Mouse (Mus musculus): ENCODE data around the gene Ckap5.
"Not testable (repeated sequence)": the region's sequence is repeated elsewhere in the genome, so short reads cannot be mapped to it uniquely, and the experiment has no call there.

Gene Ckap5

DNA sequence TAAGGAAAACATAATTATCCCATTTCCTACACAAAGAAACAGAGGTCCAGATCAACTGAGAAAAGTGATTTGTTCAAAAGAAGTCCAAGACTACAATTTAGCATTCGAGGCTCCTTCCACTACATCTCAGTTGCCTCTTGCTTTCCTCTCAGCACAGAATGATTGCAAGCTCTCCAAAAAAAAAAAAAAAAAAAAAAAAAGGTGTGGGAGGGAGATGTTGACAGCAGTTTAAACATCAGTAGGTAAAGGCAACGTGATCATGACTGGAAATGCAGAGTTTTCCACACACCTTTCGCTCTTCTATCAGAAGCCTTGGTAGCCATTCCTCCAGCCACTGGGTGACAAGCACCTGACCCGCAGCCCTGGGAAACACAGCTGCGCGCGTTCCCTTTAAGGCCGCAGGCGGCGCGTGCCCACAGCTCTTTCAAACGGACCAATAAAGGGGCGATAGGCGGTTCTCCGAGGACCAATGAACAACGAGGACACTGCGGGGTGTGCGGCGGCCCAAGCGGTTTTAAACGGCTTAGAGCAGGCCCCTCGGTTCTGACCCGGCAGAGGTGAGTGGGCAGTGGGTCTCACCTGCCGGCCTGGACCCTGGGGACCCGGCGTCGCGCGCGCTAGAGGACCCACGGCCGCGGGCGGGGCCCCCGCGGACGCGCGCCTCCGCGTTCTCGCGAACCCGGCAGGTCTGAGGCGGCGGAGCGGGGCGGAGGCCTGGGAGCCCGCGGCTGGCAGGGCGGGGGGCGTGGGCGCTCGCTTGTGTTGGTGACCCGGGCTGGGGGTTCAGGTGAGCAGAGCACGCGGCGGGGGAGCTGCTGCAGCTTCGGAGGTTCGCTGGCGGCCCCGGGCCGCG, at the start of gene Ckap5:
Gene Ckap5 (plus strand): TSS at position 469 of the 853 bp plus-strand sequence.
- DNase-seq (ENCODE audit: extremely low spot score), result peak; percentile 95

GRCm38 (mm10) chr2:91476841-91477240, 49.7 kb upstream of the Ckap5 start:
- DNase-seq (ENCODE audit: extremely low spot score), result no peak

- no peak for DNase-seq (ENCODE audit: extremely low spot score)
These were observed 46.2 kb upstream of the Ckap5 start for GRCm38 (mm10) chr2:91480399-91480801.

- DNase-seq (ENCODE audit: extremely low spot score), result peak; percentile 57
These were observed 45.6 kb upstream of the Ckap5 start for GRCm38 (mm10) chr2:91480805-91481514.

DNA sequence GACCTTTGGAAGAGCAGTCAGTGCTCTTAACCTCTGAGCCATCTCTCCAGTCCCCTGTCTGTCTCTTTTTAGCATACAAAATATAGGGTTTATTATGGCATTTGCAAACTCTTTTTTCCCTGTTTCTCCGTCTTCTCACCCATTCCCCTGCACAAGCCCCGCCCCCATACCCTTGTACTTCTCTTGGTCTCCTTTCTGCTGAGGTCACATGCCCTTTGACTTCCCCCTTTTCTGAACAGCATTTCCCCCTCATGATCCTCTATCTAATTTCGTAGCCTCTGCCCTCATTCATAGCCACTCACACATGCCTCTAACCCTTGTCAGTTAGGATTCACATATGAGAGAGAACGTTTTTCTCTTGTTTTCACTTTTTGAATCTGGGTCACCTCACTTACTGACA, 41.9 kb upstream of the Ckap5 start:
- no peak for DNase-seq (ENCODE audit: extremely low spot score)

GRCm38 (mm10) chr2:91485256-91485655, 41.3 kb upstream of the Ckap5 start:
- no peak for DNase-seq (ENCODE audit: extremely low spot score)

DNA sequence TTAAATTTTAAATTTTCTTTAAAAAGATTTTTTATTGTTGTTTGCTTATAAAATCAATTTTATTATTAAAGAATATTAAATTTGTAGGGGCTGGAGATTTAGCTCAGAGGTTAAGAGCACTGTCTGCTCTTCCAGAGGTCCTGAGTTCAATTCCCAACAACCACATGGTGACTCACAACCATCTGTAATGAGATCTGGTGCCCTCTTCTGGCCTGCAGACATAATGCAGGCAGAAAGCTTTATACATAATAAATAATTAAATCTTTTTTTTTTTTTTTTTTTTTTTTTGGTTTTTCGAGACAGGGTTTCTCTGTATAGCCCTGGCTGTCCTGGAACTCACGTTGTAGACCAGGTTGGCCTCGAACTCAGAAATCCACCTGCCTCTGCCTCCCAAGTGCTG, 39.3 kb upstream of the Ckap5 start:
- not testable (repeated sequence) for DNase-seq (ENCODE audit: extremely low spot score)

DNA sequence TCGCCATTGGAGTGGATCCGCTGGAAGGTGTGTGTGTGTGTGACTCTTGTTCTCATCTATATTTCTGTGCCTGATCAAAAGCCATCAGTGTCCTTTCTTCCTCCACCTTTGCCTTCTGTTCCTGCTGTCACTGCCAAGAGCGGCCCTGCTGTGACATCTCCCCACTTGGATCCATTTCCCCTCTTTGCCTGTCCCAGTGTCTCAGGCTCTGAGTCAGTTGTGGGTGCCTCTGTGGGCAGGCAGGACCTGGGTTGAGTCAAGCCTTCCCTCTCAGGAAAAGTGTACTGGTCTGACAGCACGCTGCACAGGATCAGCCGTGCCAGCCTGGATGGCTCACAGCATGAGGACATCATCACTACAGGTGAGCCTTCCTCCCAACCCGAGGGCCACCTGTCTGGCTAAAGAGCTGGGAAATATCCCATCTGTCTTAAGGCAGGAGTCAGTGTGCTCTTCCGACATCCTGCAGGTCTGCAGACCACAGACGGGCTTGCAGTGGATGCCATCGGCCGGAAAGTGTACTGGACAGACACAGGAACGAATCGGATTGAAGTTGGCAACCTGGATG, 34.4 kb upstream of the Ckap5 start:
- no peak for DNase-seq (ENCODE audit: extremely low spot score)

- DNase-seq (ENCODE audit: extremely low spot score), result no peak
These were observed 32.6 kb upstream of the Ckap5 start for GRCm38 (mm10) chr2:91493981-91494380.

DNA sequence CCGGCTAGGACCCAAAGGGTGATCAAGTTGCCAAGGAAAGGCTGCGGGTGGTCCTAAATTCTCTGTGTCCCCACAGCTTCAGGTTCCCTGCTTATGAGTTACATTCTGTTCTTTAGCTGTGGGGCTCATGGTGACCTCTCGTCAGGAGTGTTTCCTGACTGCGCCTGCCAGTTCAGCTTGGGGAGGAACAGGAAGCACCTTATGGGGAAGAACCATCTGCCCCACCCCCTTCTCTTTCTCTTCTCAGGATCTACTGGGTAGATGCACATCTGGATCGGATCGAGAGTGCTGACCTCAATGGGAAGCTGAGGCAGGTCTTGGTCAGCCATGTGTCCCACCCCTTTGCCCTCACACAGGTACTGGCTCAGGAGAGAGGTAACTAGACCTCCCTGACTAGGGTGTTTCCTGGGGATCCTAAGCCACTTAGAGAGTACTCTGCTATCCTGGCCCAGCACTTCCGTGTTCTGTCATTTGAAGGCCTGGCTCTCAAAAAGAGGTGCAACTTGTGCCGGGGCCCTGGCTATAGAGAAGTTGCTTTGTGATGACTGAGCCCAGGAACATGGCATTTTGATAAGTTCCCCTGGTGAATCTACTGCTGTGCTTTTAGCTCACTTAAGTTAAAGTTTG, 28.4 kb upstream of the Ckap5 start:
- no peak for DNase-seq (ENCODE audit: extremely low spot score)

DNA sequence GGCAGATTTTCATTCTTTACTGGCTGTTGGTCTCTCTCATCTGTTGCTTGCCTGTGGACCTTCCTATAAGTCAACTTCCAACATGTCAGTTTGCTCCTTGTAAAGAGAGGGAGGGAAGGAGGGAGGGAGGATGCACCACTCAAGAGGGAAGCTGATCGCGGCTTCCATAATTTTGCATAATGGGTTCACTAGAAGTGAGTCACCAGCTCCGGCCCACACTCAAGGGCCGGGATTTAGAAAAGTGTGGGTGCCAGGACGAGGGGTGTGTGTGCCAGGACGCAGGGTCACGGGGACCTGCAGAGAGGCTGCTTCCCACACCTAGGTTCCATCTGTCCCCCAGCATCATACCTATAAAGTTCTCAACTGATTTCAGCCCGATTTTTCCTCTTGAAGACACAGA, 18.5 kb upstream of the Ckap5 start:
- DNase-seq (ENCODE audit: extremely low spot score), result no peak

- DNase-seq (ENCODE audit: extremely low spot score), result peak; percentile 20
These were observed 9.4 kb upstream of the Ckap5 start for GRCm38 (mm10) chr2:91517186-91517585.

DNA sequence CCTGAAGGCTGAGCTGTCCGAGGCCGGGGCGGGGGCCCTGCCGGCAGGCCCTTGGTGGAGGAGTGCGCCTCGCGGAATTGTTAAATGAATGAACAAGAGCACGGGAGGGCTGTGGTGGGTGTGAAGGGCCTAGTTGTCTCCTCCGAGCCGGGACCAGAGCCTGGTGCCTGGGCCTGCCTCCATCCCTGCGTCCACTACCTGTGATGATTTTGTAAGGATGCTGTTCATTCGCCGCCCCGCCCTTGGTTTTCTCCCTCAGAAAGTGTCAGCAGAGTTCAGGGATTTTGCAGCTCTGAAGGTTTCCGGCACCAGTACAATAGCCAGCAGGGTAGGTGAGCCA, 555 bp downstream of the Ckap5 start:
- no peak for DNase-seq (ENCODE audit: extremely low spot score)

DNA sequence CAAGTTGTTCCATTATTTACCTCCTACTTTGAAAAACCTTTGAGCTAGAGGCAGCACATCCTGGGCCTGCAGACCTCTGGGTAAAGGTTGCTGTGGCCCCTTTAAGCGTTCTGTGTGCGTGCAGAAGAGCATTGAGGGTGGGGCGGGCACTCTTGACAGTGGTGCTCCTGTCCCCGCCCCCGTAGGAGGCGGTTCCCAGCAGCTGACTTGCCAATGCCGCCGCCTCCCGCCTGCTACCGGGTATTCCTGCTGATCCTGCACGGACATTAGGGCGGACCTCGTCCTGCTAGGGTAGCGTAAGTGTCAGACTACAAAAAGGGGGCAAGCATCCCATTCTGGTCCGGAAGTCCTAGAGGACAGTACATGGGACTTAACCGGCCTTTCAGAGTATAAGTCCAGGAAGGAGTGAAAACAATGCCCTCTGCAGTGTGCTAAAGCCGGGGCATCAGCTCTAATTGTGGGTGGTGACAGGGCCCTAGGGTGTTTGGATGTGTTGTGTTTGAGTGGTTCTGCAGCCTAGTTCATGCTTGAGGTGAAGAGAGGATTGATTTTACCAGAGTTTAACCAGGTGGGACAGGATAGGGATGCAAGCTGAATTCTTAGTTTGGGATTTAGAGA, 11.1 kb downstream of the Ckap5 start:
- DNase-seq (ENCODE audit: extremely low spot score), result peak; percentile 80

- no peak for DNase-seq (ENCODE audit: extremely low spot score)
These were observed 41.6 kb downstream of the Ckap5 start for GRCm38 (mm10) chr2:91568125-91568524.

DNA sequence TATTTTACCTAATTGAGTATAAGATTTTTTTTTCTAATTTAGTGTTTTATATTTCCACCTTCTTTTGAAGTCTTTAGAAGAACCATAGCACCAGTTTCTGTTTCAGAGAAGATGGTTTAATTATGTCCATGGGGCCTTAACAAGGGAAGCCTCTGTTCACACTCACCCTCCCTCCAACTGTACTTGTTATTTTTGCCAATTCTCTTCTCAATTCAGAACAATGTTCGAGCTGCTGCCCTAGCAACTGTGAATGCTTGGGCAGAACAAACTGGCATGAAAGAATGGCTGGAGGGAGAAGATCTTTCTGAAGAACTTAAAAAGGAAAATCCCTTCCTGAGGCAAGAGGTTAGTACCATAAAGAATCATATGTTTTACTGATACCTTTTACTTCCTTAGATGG, 54.3 kb downstream of the Ckap5 start:
- DNase-seq (ENCODE audit: extremely low spot score), result no peak

GRCm38 (mm10) chr2:91586242-91586641, 59.7 kb downstream of the Ckap5 start:
- no peak for DNase-seq (ENCODE audit: extremely low spot score)

DNA sequence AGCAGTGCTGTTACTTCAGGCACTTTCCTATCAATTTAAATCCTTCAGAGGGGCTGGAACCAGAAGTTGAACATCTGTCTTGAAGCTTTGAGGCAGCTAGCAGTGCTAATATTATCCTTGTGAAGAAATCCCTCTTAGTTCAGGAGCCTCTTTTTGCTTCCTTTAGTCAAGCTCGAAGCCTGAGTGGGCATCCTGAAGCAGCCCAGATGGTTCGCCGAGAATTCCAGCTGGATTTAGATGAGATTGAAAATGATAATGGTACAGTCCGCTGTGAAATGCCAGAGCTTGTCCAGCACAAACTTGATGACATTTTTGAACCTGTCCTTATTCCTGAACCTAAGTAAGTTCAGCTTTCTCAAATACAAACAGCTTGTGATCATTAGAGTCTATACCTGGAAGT, 73.9 kb downstream of the Ckap5 start:
- DNase-seq (ENCODE audit: extremely low spot score), result no peak

- DNase-seq (ENCODE audit: extremely low spot score), result no peak
These were observed 75.8 kb downstream of the Ckap5 start for GRCm38 (mm10) chr2:91602389-91602788.

GRCm38 (mm10) chr2:91609370-91609769, 82.8 kb downstream of the Ckap5 start:
- DNase-seq (ENCODE audit: extremely low spot score), result not testable (repeated sequence)

DNA sequence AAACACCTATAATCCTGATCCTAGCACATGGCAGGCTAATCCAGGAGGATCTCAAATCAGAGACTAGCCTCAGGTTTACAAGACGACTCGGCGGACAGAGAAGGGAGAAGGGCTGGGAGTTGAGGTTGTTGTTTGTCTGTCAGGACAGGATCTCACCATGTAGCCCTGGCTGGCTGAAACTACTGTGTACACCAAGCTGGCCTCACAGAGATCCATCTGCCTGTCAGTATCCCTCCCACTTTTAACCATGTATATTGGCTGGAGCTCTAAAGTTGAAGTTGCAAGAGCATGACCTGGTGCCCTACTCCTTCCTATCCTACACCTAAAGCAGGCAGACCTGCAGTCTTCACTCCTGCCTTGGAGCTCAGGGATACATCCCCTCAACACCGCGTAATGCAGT, 95.8 kb downstream of the Ckap5 start:
- no peak for DNase-seq (ENCODE audit: extremely low spot score)

DNA sequence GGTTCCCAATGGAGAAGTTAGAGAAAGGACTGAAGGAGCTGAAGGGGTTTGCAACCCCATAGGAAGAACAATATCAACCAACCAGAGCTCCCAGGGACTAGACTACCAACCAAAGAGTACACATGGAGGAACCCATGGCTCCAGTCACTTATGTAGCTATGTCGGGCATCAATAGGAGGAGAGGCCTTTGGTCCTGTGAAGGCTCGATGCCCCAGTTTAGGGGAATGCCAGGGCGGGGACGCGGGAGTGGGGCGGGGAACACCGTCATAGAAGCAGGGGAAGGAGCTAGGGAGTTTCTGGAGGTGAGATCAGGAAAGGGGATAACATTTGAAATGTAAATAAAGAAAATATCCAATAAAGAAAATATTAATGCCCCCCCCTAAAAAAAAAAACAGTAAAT, 96.8 kb downstream of the Ckap5 start:
- DNase-seq (ENCODE audit: extremely low spot score), result not testable (repeated sequence)

Measured in embryo, embryonic 9.5 days (tissue).